Mouse (Mus musculus): ENCODE measurements around the gene Abat.

GRCm38 (mm10) chr16:8666452-8666851 is 153.2 kb downstream of the Abat start:
- TF ChIP-seq GATA1 (IDR thresholded peaks at IDR 0.05; ENCODE audit: low read length) (no peak), TAL1 (IDR thresholded peaks at IDR 0.05; ENCODE audit: low read length) (no peak)

All from erythroblast, embryonic 14.5 days (primary cell).